Mouse (Mus musculus): ENCODE results near the gene Mpzl2. TPM values are rescaled to one million over a fixed set of nuclear protein-coding genes. Genes with fewer than 3 reads are reported as not detected.

Gene Mpzl2
- polyA plus RNA-seq, 1 experiment, result 2.3 TPM

DNA sequence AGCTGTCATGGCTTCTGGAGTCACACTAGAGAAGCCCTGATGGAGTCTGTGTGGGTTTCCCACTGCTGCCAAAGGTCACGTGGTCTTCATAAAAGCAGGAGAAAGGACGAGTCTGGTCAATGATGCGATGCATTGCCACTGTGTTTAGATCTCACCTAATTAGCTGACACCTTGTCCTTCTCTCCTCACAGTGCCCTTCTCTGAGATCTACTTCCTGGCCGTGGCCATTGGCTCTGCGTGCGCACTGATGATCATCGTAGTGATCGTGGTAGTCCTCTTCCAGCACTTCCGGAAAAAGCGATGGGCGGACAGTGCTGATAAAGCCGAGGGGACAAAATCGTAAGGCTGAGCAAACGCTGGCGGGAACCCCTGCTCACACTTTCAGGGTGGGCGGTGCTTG lies 7.4 kb downstream of the Mpzl2 start:
- Histone ChIP-seq H3K27ac (ENCODE audit: insufficient read depth, low read length) (no peak overlapping the region), H3K4me1 (ENCODE audit: control insufficient read depth, insufficient read depth, low read length) (no peaks in the 10 kb centered on the region), H3K4me3 (ENCODE audit: insufficient read depth, low read length) (no peak overlapping the region)
- TF ChIP-seq POLR2A (IDR thresholded peaks at IDR 0.05; ENCODE audit: extremely low read depth, insufficient read depth, low read length), result no peak
- no peak for TF ChIP-seq CTCF (IDR thresholded peaks at IDR 0.05; ENCODE audit: extremely low read depth, insufficient read depth, low read length)

DNA sequence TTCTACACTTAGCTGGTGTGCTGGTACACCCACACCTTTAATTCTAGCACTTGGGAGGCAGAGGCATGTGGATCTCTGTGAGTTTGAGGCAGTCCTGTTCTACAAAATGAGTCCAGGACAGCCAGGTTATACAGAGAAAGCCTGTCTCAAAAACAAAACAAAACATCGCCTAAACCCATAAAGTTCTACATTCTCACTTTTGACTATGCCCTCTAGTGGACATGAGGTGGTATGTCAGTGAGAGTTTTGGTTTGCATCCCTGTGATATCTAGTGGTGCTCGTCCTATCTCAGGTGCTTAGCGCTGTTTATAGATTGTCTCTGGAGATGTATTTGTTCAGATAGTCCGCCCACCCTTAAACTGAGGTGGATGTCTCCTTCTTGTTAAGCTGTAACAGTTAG lies 8.9 kb downstream of the Mpzl2 start:
- no peak overlapping the region for H3K4me3 ChIP-seq (ENCODE audit: insufficient read depth, low read length)
- H3K4me1 ChIP-seq (ENCODE audit: control insufficient read depth, insufficient read depth, low read length), result no peaks in the 10 kb centered on the region
- no peak overlapping the region for H3K27ac ChIP-seq (ENCODE audit: insufficient read depth, low read length)
- TF ChIP-seq POLR2A (IDR thresholded peaks at IDR 0.05; ENCODE audit: extremely low read depth, insufficient read depth, low read length), result no peak
- peak; percentile 59 for TF ChIP-seq CTCF (IDR thresholded peaks at IDR 0.05; ENCODE audit: extremely low read depth, insufficient read depth, low read length)

DNA sequence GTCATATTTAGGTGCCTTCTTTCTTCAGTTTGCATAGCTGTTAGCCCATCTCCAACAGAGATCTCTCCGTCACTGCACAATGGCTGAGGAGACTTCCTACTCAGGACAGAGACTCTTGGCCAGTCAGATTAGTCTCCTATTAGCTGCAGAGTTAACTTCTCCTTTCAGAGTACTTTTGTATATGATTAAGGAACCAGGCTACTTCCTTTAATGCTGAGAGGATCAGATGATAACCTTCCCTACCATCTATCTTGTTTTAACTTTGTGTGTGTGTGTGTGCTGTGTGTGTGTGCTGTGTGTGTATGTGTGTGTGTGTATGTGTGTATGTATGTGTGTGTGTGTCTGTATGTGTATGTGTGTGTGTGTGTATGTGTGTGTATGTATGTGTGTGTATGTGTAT lies 10.1 kb downstream of the Mpzl2 start:
- H3K4me1 ChIP-seq (ENCODE audit: control insufficient read depth, insufficient read depth, low read length), result no peaks in the 10 kb centered on the region
- no peak overlapping the region for H3K4me3 ChIP-seq (ENCODE audit: insufficient read depth, low read length)
- TF ChIP-seq POLR2A (IDR thresholded peaks at IDR 0.05; ENCODE audit: extremely low read depth, insufficient read depth, low read length) (no peak), CTCF (IDR thresholded peaks at IDR 0.05; ENCODE audit: extremely low read depth, insufficient read depth, low read length) (no peak)
- H3K27ac ChIP-seq (ENCODE audit: insufficient read depth, low read length), result no peak overlapping the region

DNA sequence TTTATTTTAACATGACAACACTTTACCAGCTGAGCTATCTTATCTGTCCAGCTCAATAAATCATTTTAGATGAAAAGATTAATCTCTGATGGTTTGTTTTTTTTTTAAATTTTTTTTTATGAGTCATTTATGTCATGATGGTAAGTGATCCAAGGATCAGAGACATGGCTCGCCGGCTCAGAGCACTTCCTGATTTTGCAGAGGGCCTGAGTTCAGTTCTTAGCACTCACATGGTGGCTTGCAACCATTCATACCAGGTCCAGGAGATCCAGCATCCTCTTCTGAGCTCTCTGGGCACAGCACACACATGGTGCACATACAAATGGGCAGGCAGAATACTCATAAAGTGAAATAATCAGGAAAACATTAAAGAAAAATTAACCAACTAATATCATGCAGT lies 10.7 kb downstream of the Mpzl2 start:
- Histone ChIP-seq H3K27ac (ENCODE audit: insufficient read depth, low read length) (no peak overlapping the region), H3K4me1 (ENCODE audit: control insufficient read depth, insufficient read depth, low read length) (no peaks in the 10 kb centered on the region)

DNA sequence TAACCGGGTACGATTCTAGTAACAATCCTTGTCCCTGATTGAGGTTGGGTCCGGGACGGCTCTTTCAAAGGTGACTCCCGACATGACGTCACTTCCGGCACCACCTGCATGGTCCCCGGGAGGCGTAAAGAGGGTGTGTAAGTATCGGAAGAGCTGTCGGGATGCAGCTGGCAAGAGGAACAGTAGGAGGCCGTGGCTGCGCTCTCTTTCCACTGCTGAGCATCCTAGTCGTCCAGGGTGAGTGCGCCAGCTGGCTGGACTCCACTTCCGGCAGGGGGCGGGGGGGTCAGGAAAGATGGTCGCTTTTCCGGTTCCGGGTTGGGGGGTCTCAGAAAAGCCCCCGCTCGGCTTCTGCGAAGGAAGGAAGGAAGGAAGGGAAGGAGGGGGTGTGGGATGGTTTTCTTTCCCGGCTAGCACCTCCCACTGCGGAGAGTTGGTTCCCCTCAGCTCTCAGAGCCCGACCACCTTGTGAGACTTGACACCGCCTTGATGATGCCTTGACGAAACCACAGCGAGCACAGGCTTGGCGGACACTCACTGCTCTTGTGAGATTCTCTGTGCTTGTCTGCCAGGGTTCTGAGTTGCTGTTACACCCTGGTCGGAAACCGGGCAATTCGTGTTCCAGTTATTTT lies 15.6 kb downstream of the Mpzl2 start, which contains the start of gene Mpzl3:
Mpzl3 (plus strand) TSS at position 105 of the 632 bp plus-strand sequence.
- Histone ChIP-seq H3K4me3 (ENCODE audit: insufficient read depth, low read length) (peak within 1 kb of the TSS; percentile 71), H3K4me1 (ENCODE audit: control insufficient read depth, insufficient read depth, low read length) (no peaks in the 10 kb centered on the region), H3K27ac (ENCODE audit: insufficient read depth, low read length) (peak within 1 kb of the TSS; percentile 83)
- TF ChIP-seq CTCF (IDR thresholded peaks at IDR 0.05; ENCODE audit: extremely low read depth, insufficient read depth, low read length) (no peak), POLR2A (IDR thresholded peaks at IDR 0.05; ENCODE audit: extremely low read depth, insufficient read depth, low read length) (peak; percentile 62; the same call in 1 of the 2 replicates)

More for the DNA sequence above, 10.7 kb downstream of the Mpzl2 start:
- H3K4me3 ChIP-seq (ENCODE audit: insufficient read depth, low read length), result no peak overlapping the region
- TF ChIP-seq POLR2A (IDR thresholded peaks at IDR 0.05; ENCODE audit: extremely low read depth, insufficient read depth, low read length) (no peak), CTCF (IDR thresholded peaks at IDR 0.05; ENCODE audit: extremely low read depth, insufficient read depth, low read length) (no peak)

DNA sequence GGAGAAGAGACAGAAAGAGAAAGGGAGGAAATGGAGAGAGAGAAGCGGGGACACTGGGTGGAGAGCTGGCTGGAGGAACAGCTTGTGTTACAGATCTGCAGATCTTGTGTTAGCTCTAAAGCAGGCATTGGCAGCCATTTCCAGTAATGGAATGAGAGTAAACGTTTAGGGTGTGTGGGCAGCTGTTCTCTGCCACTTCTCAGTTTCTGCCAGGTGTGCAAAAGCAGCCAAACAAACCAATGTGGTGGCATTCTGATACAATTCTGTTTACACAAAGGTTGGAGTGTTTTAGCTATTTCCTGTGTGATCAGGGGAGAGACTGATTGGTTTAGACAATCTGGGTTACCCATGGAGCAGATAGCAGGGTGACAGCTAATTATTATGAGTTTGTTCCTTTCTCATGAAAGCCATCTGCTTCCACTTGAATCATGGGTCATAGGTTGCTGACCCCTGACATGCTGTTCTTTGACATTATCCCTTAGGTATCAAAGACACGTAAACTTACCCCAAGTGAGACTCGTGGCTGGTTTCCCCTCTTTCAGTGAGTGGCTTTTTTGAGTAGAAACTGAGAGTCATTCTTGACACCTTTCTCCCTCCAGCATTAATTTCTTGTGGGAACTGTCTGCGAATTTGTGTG lies 18.8 kb downstream of the Mpzl2 start:
- H3K4me1 ChIP-seq (ENCODE audit: control insufficient read depth, insufficient read depth, low read length), result no peaks in the 10 kb centered on the region
- TF ChIP-seq CTCF (IDR thresholded peaks at IDR 0.05; ENCODE audit: extremely low read depth, insufficient read depth, low read length) (no peak), POLR2A (IDR thresholded peaks at IDR 0.05; ENCODE audit: extremely low read depth, insufficient read depth, low read length) (no peak)
- H3K4me3 ChIP-seq (ENCODE audit: insufficient read depth, low read length), result no peak overlapping the region
- no peak overlapping the region for H3K27ac ChIP-seq (ENCODE audit: insufficient read depth, low read length)

DNA sequence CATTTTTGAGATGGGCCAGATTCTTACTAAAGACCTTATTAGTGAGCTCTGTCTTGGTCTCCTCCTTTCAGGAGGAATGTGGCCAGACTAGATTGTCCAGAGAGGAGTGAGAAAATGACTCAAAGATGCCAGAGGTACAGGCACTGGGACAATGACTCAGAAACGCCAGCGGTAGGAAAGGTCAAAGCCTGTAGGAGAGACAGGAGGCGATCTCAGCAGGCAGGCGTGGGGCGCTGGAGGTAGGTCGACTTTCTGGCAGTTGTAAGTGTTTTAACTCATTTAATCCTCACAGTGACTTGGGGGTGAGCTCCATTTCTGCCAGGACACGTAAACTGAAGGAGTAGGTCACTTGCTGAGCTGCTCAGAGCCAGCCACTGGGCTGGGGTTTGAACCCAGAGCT lies 20.6 kb downstream of the Mpzl2 start:
- Histone ChIP-seq H3K27ac (ENCODE audit: insufficient read depth, low read length) (no peak overlapping the region), H3K4me3 (ENCODE audit: insufficient read depth, low read length) (no peak overlapping the region), H3K4me1 (ENCODE audit: control insufficient read depth, insufficient read depth, low read length) (no peaks in the 10 kb centered on the region)
- TF ChIP-seq POLR2A (IDR thresholded peaks at IDR 0.05; ENCODE audit: extremely low read depth, insufficient read depth, low read length), result no peak
- TF ChIP-seq CTCF (IDR thresholded peaks at IDR 0.05; ENCODE audit: extremely low read depth, insufficient read depth, low read length), result no peak

DNA sequence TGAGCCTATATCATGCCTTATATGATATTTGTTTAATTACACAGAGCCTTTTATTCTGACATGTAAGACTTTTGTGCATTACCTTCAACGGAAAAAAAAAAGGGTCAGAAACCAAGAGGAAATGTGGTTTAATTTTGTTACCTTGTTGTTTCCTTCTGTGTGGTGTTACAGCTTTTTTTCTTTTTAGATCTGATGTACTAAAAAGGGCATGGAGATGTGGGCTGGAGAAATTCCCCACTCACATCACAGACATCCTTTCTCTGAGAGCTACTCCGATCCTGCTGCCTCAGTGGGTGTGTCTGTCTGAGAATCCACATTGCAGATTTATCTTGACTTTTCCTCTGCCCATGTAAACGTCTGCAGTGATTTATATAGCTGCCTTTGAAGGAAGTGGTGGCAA lies 23.1 kb downstream of the Mpzl2 start:
- TF ChIP-seq CTCF (IDR thresholded peaks at IDR 0.05; ENCODE audit: extremely low read depth, insufficient read depth, low read length) (no peak), POLR2A (IDR thresholded peaks at IDR 0.05; ENCODE audit: extremely low read depth, insufficient read depth, low read length) (no peak)
- Histone ChIP-seq H3K4me3 (ENCODE audit: insufficient read depth, low read length) (no peak overlapping the region), H3K27ac (ENCODE audit: insufficient read depth, low read length) (no peak overlapping the region), H3K4me1 (ENCODE audit: control insufficient read depth, insufficient read depth, low read length) (no peaks in the 10 kb centered on the region)

DNA sequence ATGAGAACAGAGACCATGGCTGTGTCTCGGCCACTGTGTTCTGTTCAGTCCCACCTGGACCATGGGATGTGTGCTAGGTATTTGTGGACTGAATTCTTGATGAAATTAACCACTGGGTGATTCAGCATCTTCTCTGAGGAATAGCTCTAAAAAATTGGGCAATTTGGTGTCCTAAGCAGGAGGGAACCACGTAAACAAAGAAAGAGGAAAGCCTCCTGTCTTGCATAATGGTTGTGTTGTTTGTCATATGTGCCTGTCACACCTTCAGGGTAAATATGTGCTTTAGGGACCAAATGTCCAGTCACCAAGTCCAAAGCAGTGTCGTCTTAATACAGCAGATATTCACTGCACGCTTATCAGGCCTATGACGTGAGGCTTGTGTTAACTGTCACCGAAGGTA lies 24.8 kb downstream of the Mpzl2 start:
- H3K4me3 ChIP-seq (ENCODE audit: insufficient read depth, low read length), result no peak overlapping the region
- TF ChIP-seq CTCF (IDR thresholded peaks at IDR 0.05; ENCODE audit: extremely low read depth, insufficient read depth, low read length) (no peak), POLR2A (IDR thresholded peaks at IDR 0.05; ENCODE audit: extremely low read depth, insufficient read depth, low read length) (no peak)
- no peaks in the 10 kb centered on the region for H3K4me1 ChIP-seq (ENCODE audit: control insufficient read depth, insufficient read depth, low read length)
- no peak overlapping the region for H3K27ac ChIP-seq (ENCODE audit: insufficient read depth, low read length)

DNA sequence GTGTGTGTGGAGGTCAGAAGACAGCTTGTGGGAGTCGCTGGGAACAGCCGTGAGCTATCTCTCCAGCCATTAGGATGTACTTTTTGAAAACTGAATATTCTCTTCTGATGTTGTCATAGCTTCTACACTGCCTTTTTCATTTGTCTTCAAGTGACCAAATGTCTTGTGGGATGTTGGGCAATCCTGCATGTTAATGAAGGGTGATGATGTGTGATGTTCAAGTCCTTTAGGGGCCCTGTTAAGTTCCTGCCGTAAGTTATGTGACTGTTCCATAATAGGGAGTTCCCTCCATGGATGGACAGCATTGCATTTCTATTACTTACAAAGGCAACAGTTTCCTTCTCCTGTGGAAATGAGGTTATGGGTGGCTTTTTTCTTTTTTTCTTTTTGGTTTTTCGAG lies 27.1 kb downstream of the Mpzl2 start:
- no peak overlapping the region for H3K4me3 ChIP-seq (ENCODE audit: insufficient read depth, low read length)
- no peak for TF ChIP-seq CTCF (IDR thresholded peaks at IDR 0.05; ENCODE audit: extremely low read depth, insufficient read depth, low read length)
- TF ChIP-seq POLR2A (IDR thresholded peaks at IDR 0.05; ENCODE audit: extremely low read depth, insufficient read depth, low read length), result no peak
- no peak overlapping the region for H3K27ac ChIP-seq (ENCODE audit: insufficient read depth, low read length)
- H3K4me1 ChIP-seq (ENCODE audit: control insufficient read depth, insufficient read depth, low read length), result no peaks in the 10 kb centered on the region
